Mouse (Mus musculus): Measurements from ENCODE around the gene Parp1.

The Parp1 gene

DNA sequence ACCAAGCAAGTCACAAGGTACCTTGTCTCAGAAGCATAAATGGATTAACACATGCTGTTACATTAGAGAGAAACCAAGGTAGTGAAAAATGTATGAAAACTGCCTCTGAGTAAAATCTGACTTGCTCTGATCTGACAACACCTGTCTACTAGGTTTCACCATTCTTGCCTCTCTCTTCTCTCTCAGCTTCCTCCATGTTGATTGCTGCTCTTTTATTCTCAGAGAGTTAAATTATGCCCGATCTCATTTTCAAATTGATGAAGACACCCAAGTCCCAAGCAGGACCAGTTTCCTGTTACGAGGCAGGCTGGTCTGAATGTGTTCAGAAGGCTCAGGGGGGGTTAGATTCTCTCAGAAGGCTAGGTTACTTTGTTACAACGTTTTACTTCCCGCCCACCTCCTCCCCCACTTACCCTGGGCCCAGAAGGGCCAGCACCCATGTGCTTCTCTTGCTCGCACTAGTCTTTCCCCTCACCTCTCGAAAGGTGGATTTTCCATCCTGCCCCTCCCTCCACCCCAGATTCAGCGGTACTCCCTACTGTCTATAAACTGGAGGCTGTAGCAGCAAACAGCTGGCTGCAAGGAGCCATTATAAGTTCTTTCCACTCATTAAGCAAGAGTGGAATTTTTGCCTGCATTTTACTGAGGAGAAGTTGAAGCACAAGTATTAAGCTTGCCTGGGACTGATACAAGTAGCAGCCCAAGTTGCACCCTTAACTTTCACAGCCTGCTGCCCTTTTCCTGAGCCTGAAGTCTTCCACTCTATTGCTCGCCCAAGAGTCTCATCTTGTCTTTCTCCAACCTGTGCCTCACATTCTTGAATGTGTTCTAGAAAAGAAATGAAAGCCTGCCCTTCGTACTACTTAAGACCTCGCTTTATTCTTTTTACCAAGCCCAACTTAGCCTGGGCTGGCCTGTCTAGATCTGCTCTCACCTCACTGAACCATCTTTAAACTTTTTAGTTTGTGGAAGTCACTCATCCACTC is 71.0 kb downstream of the Parp1 start:
- DNase-seq (ENCODE audit: extremely low spot score), result peak; percentile 10

DNA sequence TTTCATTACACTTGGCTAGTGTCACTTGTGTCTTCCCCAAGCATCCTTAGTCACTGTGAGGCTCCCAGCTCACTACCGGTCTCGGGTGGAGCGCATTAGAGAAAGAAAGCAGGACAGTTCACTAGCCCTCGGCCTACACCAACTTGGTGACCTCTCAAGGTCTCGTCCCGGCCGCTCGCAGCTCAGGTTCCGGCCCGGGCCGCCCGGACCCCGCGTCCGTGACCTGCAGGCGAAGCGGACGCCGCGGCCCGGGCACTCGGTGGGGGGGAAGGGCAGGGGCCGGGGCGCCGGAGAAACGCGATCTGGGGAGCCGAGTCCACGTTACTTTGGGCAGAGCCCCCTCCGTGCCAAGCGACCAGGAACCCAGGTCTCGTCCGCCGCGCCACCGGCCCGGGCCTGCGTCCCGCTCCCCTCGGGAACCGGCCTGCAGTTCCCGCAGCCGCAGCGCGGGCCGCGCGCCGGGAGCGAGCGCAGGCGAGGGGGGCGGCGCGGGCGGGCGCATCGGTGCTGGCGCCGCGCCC is 71.9 kb downstream of the Parp1 start:
- DNase-seq (ENCODE audit: extremely low spot score), result peak; percentile 77

GRCm38 (mm10) chr1:180641137-180641517 is 72.4 kb downstream of the Parp1 start, which contains the start of gene Lin9:
TSS of gene Lin9 (plus strand) at chr1:180641150.
- DNase-seq (ENCODE audit: extremely low spot score), result peak; percentile 96

- DNase-seq (ENCODE audit: extremely low spot score), result no peak
These were observed 72.9 kb downstream of the Parp1 start for GRCm38 (mm10) chr1:180641518-180642227.

DNA sequence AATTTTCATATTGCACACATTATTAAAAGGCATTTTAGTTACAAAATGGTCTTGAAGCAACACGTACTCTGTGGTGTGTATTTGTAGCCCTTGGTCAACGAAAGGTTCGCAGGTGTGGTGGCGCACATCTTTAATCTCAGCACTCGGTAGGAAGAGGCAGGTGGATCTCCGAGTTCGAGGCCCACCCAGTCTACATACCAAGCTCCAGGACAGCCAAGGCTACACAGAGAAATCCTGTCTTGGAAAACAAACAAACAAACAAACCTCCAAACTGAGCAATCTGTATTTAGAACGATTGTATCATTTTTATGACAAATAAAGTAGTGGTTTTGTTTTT is 73.5 kb downstream of the Parp1 start:
- no peak for DNase-seq (ENCODE audit: extremely low spot score)

All from embryo, embryonic 9.5 days (tissue).